8 mouse cellular contexts compared by ENCODE assay signal in the genomic region with DNA sequence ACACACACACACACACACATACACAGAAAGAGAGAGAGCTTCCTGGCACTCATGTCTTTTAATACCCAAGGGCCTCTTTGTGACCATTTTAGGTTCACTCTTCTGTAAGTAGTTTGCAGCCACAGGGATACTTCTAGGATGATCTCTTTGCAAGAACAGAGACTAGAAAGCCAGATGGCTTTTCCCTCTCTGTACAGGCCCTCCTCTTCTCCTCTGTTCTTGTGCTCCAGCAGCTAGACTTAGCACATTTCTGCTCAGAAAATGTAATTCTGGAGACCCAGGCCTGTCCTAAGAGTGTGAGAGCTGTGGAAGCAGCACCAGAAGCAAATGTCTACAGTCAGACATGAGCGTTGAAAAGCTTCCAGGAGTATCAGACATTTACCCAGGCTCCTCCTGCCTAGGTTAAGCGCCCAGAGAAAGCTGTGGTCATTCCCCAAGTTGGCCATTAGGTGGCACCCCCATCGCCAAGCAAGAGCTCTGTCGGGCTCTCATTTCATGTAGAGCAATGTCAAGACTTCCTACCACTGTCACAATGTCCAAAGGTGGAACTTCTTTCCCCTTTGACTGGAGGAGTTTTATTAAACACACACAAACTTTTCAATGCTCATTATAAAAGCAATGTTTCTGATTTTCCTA. TPM values are rescaled to one million over a fixed set of nuclear protein-coding genes. Genes with fewer than 3 reads are reported as not detected.
DNase-seq lines count a peak whose midpoint lies in the region; ATAC-seq and TF ChIP-seq lines count a peak whose summit lies in the region.

No protein-coding gene starts in this region.

- H3K27me3 ChIP-seq in heart, embryonic 11.5 days (ENCODE audit: control insufficient read depth, insufficient read depth, low read length), result no peaks in the 10 kb centered on the region
- no peaks in the 10 kb centered on the region for H3K27me3 ChIP-seq in midbrain, embryonic 15.5 days (replicated peaks)
- no peaks in the 10 kb centered on the region for H3K27me3 ChIP-seq in spleen, adult 2 months (ENCODE audit: control insufficient read depth, insufficient read depth, low read length)

- TF ChIP-seq CTCF in spleen, adult 2 months (IDR thresholded peaks at IDR 0.05; ENCODE audit: extremely low read depth, insufficient read depth, insufficient read length, insufficient replicate concordance), result peak; percentile 71; the same call in 1 of the 2 replicates

- peaks cover 11% of the 10 kb centered on the region; the same call in 1 of the 2 replicates for H3K4me1 ChIP-seq in heart, embryonic 11.5 days (ENCODE audit: control insufficient read depth, insufficient read depth, low read length)
- H3K4me1 ChIP-seq in midbrain, embryonic 15.5 days, result no peaks in the 10 kb centered on the region
- no peaks in the 10 kb centered on the region for H3K4me1 ChIP-seq in spleen, adult 2 months (ENCODE audit: control insufficient read depth, insufficient read depth, insufficient read length)

- no peak overlapping the region for H3K4me2 ChIP-seq in heart, embryonic 11.5 days
- no peak overlapping the region for H3K4me2 ChIP-seq in midbrain, embryonic 15.5 days

- intact Hi-C loops in left cerebral cortex, postnatal 4 days (cut with DNase I), result loop anchor here (5.0 to 10.0 kb wide), 2 partner anchors 174 to 241 kb away; no protein-coding TSS in a partner anchor

- no peaks in the 10 kb centered on the region for H3K9me3 ChIP-seq in heart, embryonic 11.5 days (replicated peaks; ENCODE audit: control insufficient read depth, low read length)
- H3K9me3 ChIP-seq in midbrain, embryonic 15.5 days, result no peaks in the 10 kb centered on the region

- no peak for TF ChIP-seq POLR2A in spleen, adult 2 months (IDR thresholded peaks at IDR 0.05; ENCODE audit: low read depth, low read length)

- no peak for ATAC-seq in heart, embryonic 11.5 days (replicated peaks; ENCODE audit: insufficient number of reproducible peaks, low FRiP score, low TSS enrichment)
- peak; percentile 94 for ATAC-seq in granulocyte monocyte progenitor cell, adult 5-6 weeks (replicated peaks; ENCODE audit: poor library complexity, severe bottlenecking)
- ATAC-seq in midbrain, embryonic 15.5 days (replicated peaks), result peak; percentile 93

- no peak overlapping the region for H3K27ac ChIP-seq in heart, embryonic 11.5 days (ENCODE audit: low read depth, low read length)
- no peak overlapping the region for H3K27ac ChIP-seq in midbrain, embryonic 15.5 days
- no peak overlapping the region for H3K27ac ChIP-seq in spleen, adult 2 months (ENCODE audit: insufficient read depth, low read length)

- H3K36me3 ChIP-seq in heart, embryonic 11.5 days (ENCODE audit: control insufficient read depth, insufficient read depth, low read length), result no peaks in the 10 kb centered on the region
- no peaks in the 10 kb centered on the region for H3K36me3 ChIP-seq in midbrain, embryonic 15.5 days (replicated peaks)
- H3K36me3 ChIP-seq in spleen, adult 2 months (ENCODE audit: control insufficient read depth, insufficient read depth, low read length), result no peaks in the 10 kb centered on the region

- DNase-seq in heart, adult 11 months, result peak; percentile 94
- DNase-seq in embryo, embryonic 11.5 days (ENCODE audit: low read depth, low spot score), result peak; percentile 65
- peak; percentile 79 for DNase-seq in kidney, adult 18-20 months
- DNase-seq in left cerebral cortex, postnatal 4 days, result peak; percentile 71
- DNase-seq in spleen, adult 2 months (ENCODE audit: low read depth in 1 of 2, low spot score in 2 of 2), result peak; percentile 15 to 63

- 6% methylated on average over 4 of the region's 4 CpGs for WGBS in heart, embryonic 11.5 days (ENCODE audit: insufficient replicate concordance)
- 9% methylated on average over 4 of the region's 4 CpGs for WGBS in midbrain, embryonic 15.5 days
- 2% methylated on average over 4 of the region's 4 CpGs for WGBS in spleen, adult 2 months

- H3K4me3 ChIP-seq in heart, embryonic 11.5 days (ENCODE audit: low read depth, low read length), result no peak overlapping the region
- H3K4me3 ChIP-seq in midbrain, embryonic 15.5 days, result no peak overlapping the region
- H3K4me3 ChIP-seq in spleen, adult 2 months (ENCODE audit: extremely low read depth, insufficient read depth, insufficient read length), result no peak overlapping the region

- H3K9ac ChIP-seq in heart, embryonic 11.5 days (ENCODE audit: low read depth, low read length), result no peak overlapping the region
- H3K9ac ChIP-seq in midbrain, embryonic 15.5 days, result no peak overlapping the region

RNA-seq across cellular contexts. Expression of a gene that starts 23.1 kb away (rescaled TPM):
- 147 and 149 TPM in 2 replicates for polyA plus RNA-seq in heart, embryonic 11.5 days (2014; fragmentation: Nextera tagmentation; extraction: Ambion mirVana)
- total RNA-seq in granulocyte monocyte progenitor cell, adult 5-6 weeks (2014; fragmentation: Nextera tagmentation), result 180 and 225 TPM in 2 replicates
- total RNA-seq in granulocyte monocyte progenitor cell, adult 5-6 weeks (2017), result 214 and 236 TPM in 2 replicates
- total RNA-seq in left cerebral cortex, postnatal 4 days (2021), result 10 to 100 TPM; 80.9 to 86.5 TPM
- polyA plus RNA-seq in midbrain, embryonic 15.5 days (2015; fragmentation: Nextera tagmentation; extraction: Ambion mirVana), result 135 and 142 TPM in 2 replicates
- polyA plus RNA-seq in spleen, adult 2 months (2012; rRNA removed), result 4.4 and 4.6 TPM in 2 replicates

RNA-seq across cellular contexts. Expression of a gene that starts 23.2 kb away (rescaled TPM):
- 0.13 TPM in 1 of 2 replicates, not detected in the other for polyA plus RNA-seq in heart, embryonic 11.5 days (2014; fragmentation: Nextera tagmentation; extraction: Ambion mirVana)
- 0.19 TPM in 1 of 2 replicates, not detected in the other for total RNA-seq in granulocyte monocyte progenitor cell, adult 5-6 weeks (2014; fragmentation: Nextera tagmentation)
- total RNA-seq in granulocyte monocyte progenitor cell, adult 5-6 weeks (2017), result 0.10 and 0.82 TPM in 2 replicates
- total RNA-seq in left cerebral cortex, postnatal 4 days (2021), result 1 to 10 TPM; 1.2 to 1.8 TPM
- polyA plus RNA-seq in midbrain, embryonic 15.5 days (2015; fragmentation: Nextera tagmentation; extraction: Ambion mirVana), result 0.80 and 1.3 TPM in 2 replicates
- polyA plus RNA-seq in spleen, adult 2 months (2012; rRNA removed), result 0.27 and 0.33 TPM in 2 replicates

Comparison
In these comparisons a context has a peak if more than half of its experiments do, and no peak if none do; other contexts are left out.
1. DNase-seq: peak in every context shown above with its lines; median percentile 94 in heart, adult 11 months; 79 in kidney, adult 18-20 months; 71 in left cerebral cortex, postnatal 4 days; 65 in embryo, embryonic 11.5 days; 39 in spleen, adult 2 months.
2. RNA of a gene that starts 23.1 kb away (polyA plus RNA-seq): 147 to 149 TPM in heart, embryonic 11.5 days and 135 to 142 TPM in midbrain, embryonic 15.5 days; 4.4 to 4.6 TPM in spleen, adult 2 months; every median in the first group is over 10 times any median in the second.